Mouse (Mus musculus) inflammation-experienced regulatory T-cells, adult 6 months (primary cell): ENCODE data around the gene Ppargc1a. TPM values are rescaled to one million over a fixed set of nuclear protein-coding genes. Genes with fewer than 3 reads are reported as not detected.

Source experiments
- ATAC-seq: one replicate; pipeline ENCODE4 v1.8.0; 2017
- polyA plus RNA-seq, 3 experiments: library from polyadenylated mRNA; unstranded; fragments of 100-300 nt; shearing (Covaris generic); gene quantifications; one replicate each; pipeline ENCODE4 v1.2.1; 2017

Ppargc1a gene
- under 1 TPM in 1 of 3 experiments, not detected in 2; 0.15 TPM for polyA plus RNA-seq

DNA sequence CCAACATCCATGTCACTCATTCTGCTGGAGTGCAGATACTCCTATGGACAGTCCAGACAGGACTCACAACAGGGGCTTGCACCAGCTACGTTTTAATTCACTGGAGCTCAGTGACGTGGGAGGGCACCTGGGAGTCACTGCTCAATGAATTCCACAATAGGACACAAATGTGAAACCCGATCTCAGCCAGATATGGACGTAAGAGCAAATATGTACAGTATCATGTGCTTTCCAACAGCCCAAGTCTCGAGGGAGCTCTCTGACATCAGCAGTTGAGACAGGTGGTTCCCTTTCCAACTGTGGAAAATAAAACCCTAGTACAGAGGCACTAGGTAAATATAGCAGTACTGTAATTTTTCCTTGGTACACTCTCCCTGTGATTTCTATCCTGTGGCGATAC lies at the start of gene Ppargc1a:
TSS of gene Ppargc1a (minus strand) at position 68 of the 400 bp plus-strand sequence.
- no peak for ATAC-seq

- ATAC-seq = no peak
These were observed 49.4 kb upstream of the Ppargc1a start for GRCm38 (mm10) chr5:51616877-51617276.

- ATAC-seq = no peak
These were observed 44.5 kb upstream of the Ppargc1a start for GRCm38 (mm10) chr5:51612049-51612448.

GRCm38 (mm10) chr5:51607686-51608480 lies 40.4 kb upstream of the Ppargc1a start:
- no peak for ATAC-seq

- ATAC-seq = no peak
These were observed 32.0 kb upstream of the Ppargc1a start for GRCm38 (mm10) chr5:51599549-51599948.

GRCm38 (mm10) chr5:51595644-51596043 lies 28.1 kb upstream of the Ppargc1a start:
- ATAC-seq = no peak

GRCm38 (mm10) chr5:51592206-51592605 lies 24.7 kb upstream of the Ppargc1a start:
- ATAC-seq = no peak

DNA sequence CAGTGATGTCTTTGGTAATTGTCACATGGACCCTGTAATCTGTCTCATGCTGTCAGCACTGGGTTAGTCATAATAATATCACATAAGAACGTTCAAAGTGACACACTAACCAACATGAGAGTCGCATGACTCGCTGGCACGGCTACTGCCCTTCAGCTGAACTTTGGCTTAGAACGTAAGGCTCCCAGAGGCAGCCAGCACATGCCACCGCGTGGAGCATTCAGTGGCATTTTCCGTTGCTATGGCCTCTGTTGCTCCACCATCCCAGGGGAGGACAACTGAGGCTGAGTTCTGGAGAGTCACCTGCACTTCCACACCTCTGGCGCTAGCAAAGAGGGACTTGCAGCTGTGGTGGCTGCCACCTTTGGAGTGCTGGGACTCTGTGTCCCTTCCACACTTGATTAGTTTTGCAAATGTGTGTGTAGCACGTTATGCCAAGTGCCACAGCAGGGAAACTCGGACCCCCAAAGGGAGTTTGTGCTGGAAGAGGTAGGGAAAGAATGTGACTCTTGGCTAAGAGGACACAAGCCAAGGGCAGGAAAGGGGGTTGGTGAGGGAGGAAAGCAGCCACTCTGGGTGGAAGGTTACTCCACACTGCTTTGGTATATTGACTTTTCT lies 24.1 kb upstream of the Ppargc1a start:
- ATAC-seq = no peak

DNA sequence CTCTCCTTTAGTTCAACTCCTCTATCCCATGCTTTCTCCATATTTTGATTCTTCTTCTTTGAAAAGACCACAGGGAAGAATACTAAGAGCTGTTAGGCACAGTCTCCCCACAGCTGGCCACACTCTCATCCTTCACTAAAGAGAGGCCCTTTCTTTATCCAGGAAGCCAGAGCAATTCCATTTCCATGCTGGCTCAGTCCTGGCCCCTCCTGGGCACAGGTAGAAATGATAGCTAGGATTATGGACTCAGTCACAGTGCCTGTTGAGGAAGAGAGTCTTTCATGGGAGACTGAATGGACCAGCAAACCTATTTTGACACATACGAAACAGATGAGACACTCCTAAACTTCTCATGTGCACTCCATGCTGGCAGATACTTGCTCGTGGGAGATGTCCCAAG lies 18.7 kb upstream of the Ppargc1a start:
- no peak for ATAC-seq

- no peak for ATAC-seq
These were observed 17.5 kb upstream of the Ppargc1a start for GRCm38 (mm10) chr5:51584987-51585386.

- no peak for ATAC-seq
These were observed 16.7 kb upstream of the Ppargc1a start for GRCm38 (mm10) chr5:51584186-51584585.

GRCm38 (mm10) chr5:51583632-51584031 lies 16.1 kb upstream of the Ppargc1a start:
- no peak for ATAC-seq

- no peak for ATAC-seq
These were observed 15.5 kb upstream of the Ppargc1a start for GRCm38 (mm10) chr5:51583030-51583429.

DNA sequence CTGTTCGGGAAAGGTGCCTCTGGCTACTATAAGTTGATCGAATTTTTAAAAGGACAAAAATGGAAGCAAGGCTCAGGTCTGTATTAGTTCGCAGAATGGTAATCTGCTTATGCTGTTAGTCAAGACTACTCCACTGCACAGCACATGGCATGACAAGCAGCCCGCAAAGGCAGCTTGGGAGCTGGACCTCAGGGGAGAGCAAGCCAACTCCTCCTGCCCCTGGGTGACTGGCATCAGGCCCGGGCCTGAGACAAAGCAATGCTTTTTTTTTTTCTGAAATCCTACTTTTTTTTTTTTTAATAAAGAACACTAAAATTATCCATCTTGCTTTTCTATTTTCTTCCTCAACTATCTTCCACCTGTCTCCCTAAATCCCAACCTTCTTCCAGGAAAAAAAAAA lies 15.1 kb upstream of the Ppargc1a start:
- ATAC-seq = no peak

GRCm38 (mm10) chr5:51577594-51577993 lies 10.1 kb upstream of the Ppargc1a start:
- no peak for ATAC-seq

- ATAC-seq = no peak
These were observed 6.2 kb upstream of the Ppargc1a start for GRCm38 (mm10) chr5:51573770-51574169.

DNA sequence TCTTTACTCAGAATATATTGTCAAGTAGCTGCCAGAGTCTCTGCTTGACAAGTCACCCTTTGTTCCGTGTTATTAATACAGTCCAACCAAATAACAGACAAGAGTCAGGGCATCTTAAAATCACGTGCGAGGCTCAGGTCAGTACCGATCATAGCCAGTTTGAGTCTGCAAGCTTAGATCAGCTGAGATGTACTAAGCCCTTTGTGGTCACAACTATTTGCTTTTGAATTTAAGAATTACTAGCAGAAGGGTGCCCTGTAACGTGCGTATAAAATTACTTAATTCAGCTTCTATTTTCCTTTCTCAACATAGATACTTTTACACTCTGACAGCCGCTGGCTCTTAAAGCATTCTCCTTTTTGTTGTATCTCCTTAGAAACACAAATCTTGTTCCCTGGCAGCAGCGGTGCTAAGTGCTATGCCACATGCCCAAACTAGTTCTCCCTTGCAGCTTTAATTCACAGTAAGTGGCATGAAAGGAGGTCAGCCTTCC lies 718 bp upstream of the Ppargc1a start:
- no peak for ATAC-seq

DNA sequence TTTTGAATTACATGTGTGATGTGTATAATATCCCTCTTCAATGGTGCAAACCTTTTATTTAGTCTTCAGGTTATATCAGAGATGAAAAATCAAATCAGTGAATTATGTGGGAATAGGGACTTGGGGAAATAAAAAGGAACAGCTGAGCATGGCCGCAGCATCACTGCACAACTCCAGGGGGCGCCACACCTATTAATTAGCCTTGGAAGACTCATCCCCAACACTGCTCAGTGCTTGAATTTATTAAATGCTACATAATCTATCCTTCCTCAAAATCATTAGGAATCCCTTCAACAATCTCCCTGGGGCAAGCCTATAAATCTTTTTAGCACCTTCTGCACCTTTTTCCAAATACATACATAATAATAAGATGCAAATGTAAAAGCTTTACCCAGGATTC lies 1.9 kb downstream of the Ppargc1a start:
- no peak for ATAC-seq

DNA sequence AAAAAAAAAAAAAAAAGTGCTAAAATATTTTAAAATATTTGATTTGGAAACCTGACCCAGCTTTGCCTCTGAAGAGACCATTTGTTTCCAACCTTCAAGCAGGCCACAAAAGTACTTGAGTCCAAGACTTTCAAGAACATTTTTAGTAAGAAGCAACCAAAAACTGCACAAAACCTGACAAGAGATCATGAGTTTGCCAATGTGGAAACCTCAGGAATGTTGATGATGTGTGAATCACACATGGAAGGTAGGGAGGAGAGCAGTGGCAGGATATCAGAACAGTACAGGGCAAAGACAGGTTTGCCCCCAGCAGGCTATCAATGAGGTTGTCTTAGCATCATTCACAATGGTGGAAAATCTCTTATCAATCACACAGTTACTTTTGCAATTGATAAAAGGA lies 2.5 kb downstream of the Ppargc1a start:
- ATAC-seq = no peak

DNA sequence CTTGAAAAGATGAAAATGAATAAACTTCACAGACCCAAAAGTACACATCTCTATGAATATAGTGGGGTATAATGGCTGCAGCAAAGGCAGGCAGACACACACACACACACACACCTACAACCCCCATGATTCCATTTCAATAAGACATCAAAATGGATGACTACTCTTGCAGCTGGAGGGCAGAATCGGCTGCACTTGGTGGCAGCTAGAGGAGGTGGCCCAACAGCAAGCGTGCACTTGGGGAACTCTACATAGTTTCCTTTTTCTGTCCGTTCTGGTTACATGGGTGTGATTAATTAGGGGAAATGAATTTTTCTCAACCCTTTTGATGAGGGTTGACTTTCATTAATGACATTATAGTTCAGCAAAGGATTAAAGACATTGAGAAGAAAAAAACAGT lies 4.0 kb downstream of the Ppargc1a start:
- no peak for ATAC-seq

- ATAC-seq = no peak
These were observed 9.8 kb downstream of the Ppargc1a start for GRCm38 (mm10) chr5:51557607-51558278.

DNA sequence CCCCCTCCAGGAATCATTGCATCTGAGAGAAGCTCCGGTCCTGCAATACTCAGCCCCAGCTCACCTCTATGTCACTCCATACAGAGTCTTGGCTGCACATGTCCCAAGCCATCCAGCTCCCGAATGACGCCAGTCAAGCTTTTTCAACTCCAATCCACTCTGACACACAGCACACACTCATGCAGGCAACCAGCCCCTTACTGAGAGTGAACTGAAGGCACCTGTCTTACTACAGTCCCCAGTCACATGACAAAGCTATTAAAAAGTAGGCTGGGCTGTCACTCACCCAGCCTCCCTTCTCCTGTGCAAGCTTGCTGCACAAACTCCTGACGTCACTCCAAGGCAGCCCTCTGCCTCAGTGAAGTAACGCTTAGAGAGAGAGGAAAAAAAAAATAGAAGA lies 13.9 kb downstream of the Ppargc1a start:
- ATAC-seq = no peak

DNA sequence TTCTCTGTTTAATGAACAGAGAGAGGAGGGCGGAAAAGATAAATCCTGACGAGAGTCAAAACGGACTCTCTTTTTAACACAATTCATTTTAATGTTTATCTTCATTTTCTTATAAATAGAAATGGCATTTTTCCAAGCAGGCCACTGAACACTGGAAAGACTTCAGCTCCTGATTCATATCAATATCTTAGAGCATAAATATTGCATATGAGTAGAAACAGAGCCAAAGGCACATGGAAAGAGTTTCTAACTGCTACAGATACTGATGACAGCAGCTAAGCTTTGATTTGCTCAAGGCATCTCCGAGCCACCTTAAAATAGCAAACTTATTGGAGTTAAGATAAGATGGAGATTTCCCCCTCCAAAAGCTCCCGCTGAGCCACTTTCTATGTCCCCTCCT lies 14.3 kb downstream of the Ppargc1a start:
- no peak for ATAC-seq
